Mouse (Mus musculus): Measurements from ENCODE around the gene Rab33b.

Rab33b gene

GRCm38 (mm10) chr3:51534013-51534412, 50.3 kb downstream of the Rab33b start:
- Histone ChIP-seq H3K36me3 (ENCODE audit: insufficient read depth, low read length) (peaks cover 15% of the 10 kb centered on the region), H3K27me3 (ENCODE audit: insufficient read depth, low read length) (no peaks in the 10 kb centered on the region), H3K4me3 (replicated peaks; ENCODE audit: low read length) (no peak overlapping the region), H3K4me1 (replicated peaks; ENCODE audit: low read depth, low read length) (peaks cover 19% of the 10 kb centered on the region), H3K9me3 (ENCODE audit: low read length) (no peaks in the 10 kb centered on the region)
- TF ChIP-seq NANOG (IDR thresholded peaks at IDR 0.05; ENCODE audit: borderline replicate concordance, low read length): no peak
- TF ChIP-seq CTCF (conservative IDR thresholded peaks at IDR 0.05; ENCODE audit: low read length): no peak
- no peak for TF ChIP-seq POU5F1 (IDR thresholded peaks at IDR 0.05; ENCODE audit: borderline replicate concordance, low read length)

GRCm38 (mm10) chr3:51539567-51540408, 56.1 kb downstream of the Rab33b start:
- H3K27me3 ChIP-seq (ENCODE audit: insufficient read depth, low read length): no peaks in the 10 kb centered on the region
- peak overlapping the region; percentile 37 for H3K4me3 ChIP-seq (replicated peaks; ENCODE audit: low read length)
- H3K9me3 ChIP-seq (ENCODE audit: low read length): no peaks in the 10 kb centered on the region
- TF ChIP-seq CTCF (conservative IDR thresholded peaks at IDR 0.05; ENCODE audit: low read length) (peak; percentile 69), NANOG (IDR thresholded peaks at IDR 0.05; ENCODE audit: borderline replicate concordance, low read length) (no peak), POU5F1 (IDR thresholded peaks at IDR 0.05; ENCODE audit: borderline replicate concordance, low read length) (no peak)
- peaks cover 10% of the 10 kb centered on the region for H3K4me1 ChIP-seq (replicated peaks; ENCODE audit: low read depth, low read length)
- peaks cover 22% of the 10 kb centered on the region for H3K36me3 ChIP-seq (ENCODE audit: insufficient read depth, low read length)

GRCm38 (mm10) chr3:51540659-51541058, 56.9 kb downstream of the Rab33b start:
- Histone ChIP-seq H3K36me3 (ENCODE audit: insufficient read depth, low read length) (peaks cover 16% of the 10 kb centered on the region), H3K9me3 (ENCODE audit: low read length) (no peaks in the 10 kb centered on the region), H3K27me3 (ENCODE audit: insufficient read depth, low read length) (no peaks in the 10 kb centered on the region), H3K4me1 (replicated peaks; ENCODE audit: low read depth, low read length) (peaks cover 10% of the 10 kb centered on the region), H3K4me3 (replicated peaks; ENCODE audit: low read length) (no peak overlapping the region)
- TF ChIP-seq CTCF (conservative IDR thresholded peaks at IDR 0.05; ENCODE audit: low read length) (no peak), POU5F1 (IDR thresholded peaks at IDR 0.05; ENCODE audit: borderline replicate concordance, low read length) (no peak)

GRCm38 (mm10) chr3:51544442-51545128, 60.9 kb downstream of the Rab33b start:
- H3K36me3 ChIP-seq (ENCODE audit: insufficient read depth, low read length): peaks cover 7% of the 10 kb centered on the region; the same call in 1 of the 2 replicates
- no peak overlapping the region for H3K4me3 ChIP-seq (replicated peaks; ENCODE audit: low read length)
- H3K9me3 ChIP-seq (ENCODE audit: low read length): no peaks in the 10 kb centered on the region
- TF ChIP-seq CTCF (conservative IDR thresholded peaks at IDR 0.05; ENCODE audit: low read length): no peak
- no peaks in the 10 kb centered on the region for H3K27me3 ChIP-seq (ENCODE audit: insufficient read depth, low read length)
- H3K4me1 ChIP-seq (replicated peaks; ENCODE audit: low read depth, low read length): peaks cover 14% of the 10 kb centered on the region
